Mouse (Mus musculus): ENCODE results near the gene Tmem258.

DNA sequence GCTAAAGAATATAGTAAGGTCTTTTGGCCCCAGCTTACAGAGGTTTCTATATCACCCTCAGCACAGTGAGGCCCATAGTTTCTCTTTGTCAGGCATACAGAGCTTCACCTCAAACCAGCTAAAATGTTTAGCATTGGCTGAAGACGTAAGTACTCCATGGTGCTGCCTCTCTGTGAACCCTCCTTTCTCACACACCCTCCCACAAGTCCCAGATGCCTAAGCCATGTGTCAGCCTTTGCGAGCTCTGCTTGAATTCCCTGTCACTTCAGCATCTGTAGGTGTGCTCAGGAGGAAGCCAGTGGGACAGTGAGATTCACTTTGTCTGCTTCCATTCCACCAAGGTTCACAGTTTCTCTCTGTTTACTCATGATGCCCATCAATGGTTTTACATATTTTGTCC lies 46.1 kb upstream of the Tmem258 start:
- no peak for TF ChIP-seq CTCF (IDR thresholded peaks at IDR 0.05; ENCODE audit: low read depth, low read length)
- no peak for TF ChIP-seq POLR2A (IDR thresholded peaks at IDR 0.05; ENCODE audit: borderline replicate concordance, low read depth, low read length)

Data from bone marrow macrophage, adult 2 months (primary cell).